Mouse (Mus musculus) kidney, postnatal 25 days (tissue): ENCODE measurements around the gene Tmem86a.
"Not testable (repeated sequence)": the region's sequence is repeated elsewhere in the genome, so short reads cannot be mapped to it uniquely, and the experiment has no call there.

Source experiments
- DNase-seq, 2 experiments: peaks; one replicate each; pipeline ENCODE4 v3.0.0; 2021; ENCODE audit warnings: mixed read lengths in 2 of 2

Tmem86a gene

GRCm38 (mm10) chr7:47050366-47050765, at the start of gene Tmem86a:
Gene Tmem86a (plus strand): TSS chr7:47050601.
- DNase-seq: peak; percentile 96 to 97

GRCm38 (mm10) chr7:47000644-47000983, 49.8 kb upstream of the Tmem86a start:
- peak in 1 of 2 experiments; percentile 17 for DNase-seq

GRCm38 (mm10) chr7:47001125-47001899, 49.1 kb upstream of the Tmem86a start:
- DNase-seq: no peak

GRCm38 (mm10) chr7:47001900-47002275, 48.5 kb upstream of the Tmem86a start:
- DNase-seq: no peak

GRCm38 (mm10) chr7:47003411-47004115, 46.8 kb upstream of the Tmem86a start:
- no peak for DNase-seq

- DNase-seq: no peak
These were observed 43.2 kb upstream of the Tmem86a start for GRCm38 (mm10) chr7:47007109-47007780.

GRCm38 (mm10) chr7:47007818-47008167, 42.6 kb upstream of the Tmem86a start:
- peak; percentile 72 to 87 for DNase-seq

GRCm38 (mm10) chr7:47008168-47008993, 42.0 kb upstream of the Tmem86a start, which contains the start of gene Spty2d1:
Gene Spty2d1 (minus strand): TSS chr7:47008411.
- peak; percentile 98 to 100 for DNase-seq

- no peak for DNase-seq
These were observed 37.2 kb upstream of the Tmem86a start for GRCm38 (mm10) chr7:47013131-47013767.

GRCm38 (mm10) chr7:47014564-47015389, 35.6 kb upstream of the Tmem86a start:
- peak in 1 of 2 experiments; percentile 34 for DNase-seq

- peak; percentile 94 to 96 for DNase-seq
These were observed 34.9 kb upstream of the Tmem86a start for GRCm38 (mm10) chr7:47015390-47016065.

GRCm38 (mm10) chr7:47016602-47017001, 33.8 kb upstream of the Tmem86a start:
- no peak for DNase-seq

GRCm38 (mm10) chr7:47017146-47017545, 33.3 kb upstream of the Tmem86a start:
- DNase-seq: no peak

GRCm38 (mm10) chr7:47019641-47020040, 30.8 kb upstream of the Tmem86a start:
- no peak for DNase-seq

GRCm38 (mm10) chr7:47020956-47021355, 29.4 kb upstream of the Tmem86a start:
- DNase-seq: no peak

- no peak for DNase-seq
These were observed 27.9 kb upstream of the Tmem86a start for GRCm38 (mm10) chr7:47022482-47022881.

GRCm38 (mm10) chr7:47023530-47023929, 26.9 kb upstream of the Tmem86a start:
- DNase-seq: peak; percentile 82 to 92

GRCm38 (mm10) chr7:47024454-47024853, 25.9 kb upstream of the Tmem86a start:
- no peak for DNase-seq

GRCm38 (mm10) chr7:47025429-47025828, 25.0 kb upstream of the Tmem86a start:
- peak in 1 of 2 experiments; percentile 35 for DNase-seq

- DNase-seq: not testable (repeated sequence)
These were observed 23.5 kb upstream of the Tmem86a start for GRCm38 (mm10) chr7:47026899-47027298.

- DNase-seq: no peak
These were observed 22.9 kb upstream of the Tmem86a start for GRCm38 (mm10) chr7:47027520-47027919.
